Mouse (Mus musculus): ENCODE data around the gene Nt5m. TPM values are rescaled to one million over a fixed set of nuclear protein-coding genes. Genes with fewer than 3 reads are reported as not detected.
"Not testable (repeated sequence)": the region's sequence is repeated elsewhere in the genome, so short reads cannot be mapped to it uniquely, and the experiment has no call there.

The Nt5m gene
- polyA plus RNA-seq, 1 experiment from 2014 or later: 37.1 TPM

- 85% methylated on average over 6 of the region's 6 CpGs for WGBS
- Histone ChIP-seq H3K36me3 (replicated peaks; ENCODE audit: control insufficient read depth, insufficient read depth, low read depth, low read length) (peaks cover 14% of the 10 kb centered on the region), H3K9ac (replicated peaks; ENCODE audit: low read length) (no peak overlapping the region), H3K4me2 (ENCODE audit: low read depth, low read length) (no peak overlapping the region), H3K4me3 (ENCODE audit: low read depth, low read length) (no peak overlapping the region), H3K27me3 (ENCODE audit: control insufficient read depth, insufficient read depth, low read length) (no peaks in the 10 kb centered on the region), H3K4me1 (ENCODE audit: control insufficient read depth, insufficient read depth, low read length) (no peaks in the 10 kb centered on the region), H3K9me3 (replicated peaks; ENCODE audit: control insufficient read depth, low read length) (no peaks in the 10 kb centered on the region), H3K27ac (replicated peaks; ENCODE audit: low read depth, low read length) (no peak overlapping the region)
- DNase-seq (ENCODE audit: low spot score) (no peak), ATAC-seq (replicated peaks; ENCODE audit: insufficient number of reproducible peaks, low FRiP score, low TSS enrichment, low read depth) (no peak)
These were observed 24.3 kb upstream of the Nt5m start for GRCm38 (mm10) chr11:59814936-59815335.

- no peaks in the 10 kb centered on the region for H3K4me1 ChIP-seq (ENCODE audit: control insufficient read depth, insufficient read depth, low read length)
- peaks cover 19% of the 10 kb centered on the region for H3K36me3 ChIP-seq (replicated peaks; ENCODE audit: control insufficient read depth, insufficient read depth, low read depth, low read length)
- no peak overlapping the region for H3K4me2 ChIP-seq (ENCODE audit: low read depth, low read length)
- no peaks in the 10 kb centered on the region for H3K9me3 ChIP-seq (replicated peaks; ENCODE audit: control insufficient read depth, low read length)
- ATAC-seq (replicated peaks; ENCODE audit: insufficient number of reproducible peaks, low FRiP score, low TSS enrichment, low read depth) (no peak), DNase-seq (ENCODE audit: low spot score) (no peak)
- H3K9ac ChIP-seq (replicated peaks; ENCODE audit: low read length): no peak overlapping the region
- no peak overlapping the region for H3K27ac ChIP-seq (replicated peaks; ENCODE audit: low read depth, low read length)
- no peaks in the 10 kb centered on the region for H3K27me3 ChIP-seq (ENCODE audit: control insufficient read depth, insufficient read depth, low read length)
- H3K4me3 ChIP-seq (ENCODE audit: low read depth, low read length): no peak overlapping the region
- WGBS: 85% methylated on average over 6 of the region's 6 CpGs
These were observed 23.7 kb upstream of the Nt5m start for GRCm38 (mm10) chr11:59815482-59816065.

GRCm38 (mm10) chr11:59817916-59818315 lies 21.3 kb upstream of the Nt5m start:
- no peak for DNase-seq (ENCODE audit: low spot score)
- Histone ChIP-seq H3K4me3 (ENCODE audit: low read depth, low read length) (no peak overlapping the region), H3K9ac (replicated peaks; ENCODE audit: low read length) (no peak overlapping the region), H3K36me3 (replicated peaks; ENCODE audit: control insufficient read depth, insufficient read depth, low read depth, low read length) (peaks cover 19% of the 10 kb centered on the region), H3K27me3 (ENCODE audit: control insufficient read depth, insufficient read depth, low read length) (no peaks in the 10 kb centered on the region), H3K4me2 (ENCODE audit: low read depth, low read length) (no peak overlapping the region), H3K9me3 (replicated peaks; ENCODE audit: control insufficient read depth, low read length) (no peaks in the 10 kb centered on the region), H3K27ac (replicated peaks; ENCODE audit: low read depth, low read length) (no peak overlapping the region), H3K4me1 (ENCODE audit: control insufficient read depth, insufficient read depth, low read length) (no peaks in the 10 kb centered on the region)
- 94% methylated on average over 3 of the region's 3 CpGs for WGBS
- no peak for ATAC-seq (replicated peaks; ENCODE audit: insufficient number of reproducible peaks, low FRiP score, low TSS enrichment, low read depth)

- H3K27ac ChIP-seq (replicated peaks; ENCODE audit: low read depth, low read length): no peak overlapping the region
- ATAC-seq (replicated peaks; ENCODE audit: insufficient number of reproducible peaks, low FRiP score, low TSS enrichment, low read depth) (no peak), DNase-seq (ENCODE audit: low spot score) (no peak)
- peaks cover 27% of the 10 kb centered on the region for H3K36me3 ChIP-seq (replicated peaks; ENCODE audit: control insufficient read depth, insufficient read depth, low read depth, low read length)
- 90% methylated on average over 3 of the region's 3 CpGs for WGBS
- no peaks in the 10 kb centered on the region for H3K9me3 ChIP-seq (replicated peaks; ENCODE audit: control insufficient read depth, low read length)
- H3K4me2 ChIP-seq (ENCODE audit: low read depth, low read length): no peak overlapping the region
- H3K27me3 ChIP-seq (ENCODE audit: control insufficient read depth, insufficient read depth, low read length): no peaks in the 10 kb centered on the region
- no peaks in the 10 kb centered on the region for H3K4me1 ChIP-seq (ENCODE audit: control insufficient read depth, insufficient read depth, low read length)
- H3K4me3 ChIP-seq (ENCODE audit: low read depth, low read length): no peak overlapping the region
- H3K9ac ChIP-seq (replicated peaks; ENCODE audit: low read length): no peak overlapping the region
These were observed 17.6 kb upstream of the Nt5m start for GRCm38 (mm10) chr11:59821625-59822024.

GRCm38 (mm10) chr11:59837789-59838188 lies 1.5 kb upstream of the Nt5m start:
- H3K9ac ChIP-seq (replicated peaks; ENCODE audit: low read length); H3K4me2 ChIP-seq (ENCODE audit: low read depth, low read length); H3K36me3 ChIP-seq (replicated peaks; ENCODE audit: control insufficient read depth, insufficient read depth, low read depth, low read length); ATAC-seq (replicated peaks; ENCODE audit: insufficient number of reproducible peaks, low FRiP score, low TSS enrichment, low read depth); DNase-seq (ENCODE audit: low spot score); H3K27me3 ChIP-seq (ENCODE audit: control insufficient read depth, insufficient read depth, low read length); H3K9me3 ChIP-seq (replicated peaks; ENCODE audit: control insufficient read depth, low read length); H3K4me1 ChIP-seq (ENCODE audit: control insufficient read depth, insufficient read depth, low read length); H3K27ac ChIP-seq (replicated peaks; ENCODE audit: low read depth, low read length); H3K4me3 ChIP-seq (ENCODE audit: low read depth, low read length): not testable (repeated sequence)
- WGBS: no CpG with 5 or more reads among the region's 1 CpGs

- Histone ChIP-seq H3K27ac (replicated peaks; ENCODE audit: low read depth, low read length) (no peak overlapping the region), H3K9ac (replicated peaks; ENCODE audit: low read length) (peak overlapping the region; percentile 14; the same call in 1 of the 2 replicates)
- 60% methylated on average over 4 of the region's 4 CpGs for WGBS
These were observed 821 bp upstream of the Nt5m start for GRCm38 (mm10) chr11:59838426-59838825.

GRCm38 (mm10) chr11:59839459-59840126 lies 346 bp downstream of the Nt5m start, which contains the start of gene Cops3:
Gene Cops3, minus strand, starts transcription at chr11:59839838.
- DNase-seq (ENCODE audit: low spot score) (peak; percentile 99), ATAC-seq (replicated peaks; ENCODE audit: insufficient number of reproducible peaks, low FRiP score, low TSS enrichment, low read depth) (peak; percentile 94)
- peak within 1 kb of the TSS; percentile 64 for H3K4me2 ChIP-seq (ENCODE audit: low read depth, low read length)
- no peaks in the 10 kb centered on the region for H3K27me3 ChIP-seq (ENCODE audit: control insufficient read depth, insufficient read depth, low read length)
- peak within 1 kb of the TSS; percentile 93 for H3K9ac ChIP-seq (replicated peaks; ENCODE audit: low read length)
- 1% methylated on average over 33 of the region's 43 CpGs for WGBS
- no peaks in the 10 kb centered on the region for H3K36me3 ChIP-seq (replicated peaks; ENCODE audit: control insufficient read depth, insufficient read depth, low read depth, low read length)
- H3K4me3 ChIP-seq (ENCODE audit: low read depth, low read length): peak within 1 kb of the TSS; percentile 84
- H3K9me3 ChIP-seq (replicated peaks; ENCODE audit: control insufficient read depth, low read length): no peaks in the 10 kb centered on the region
- H3K27ac ChIP-seq (replicated peaks; ENCODE audit: low read depth, low read length): peak within 1 kb of the TSS; percentile 92
- no peaks in the 10 kb centered on the region for H3K4me1 ChIP-seq (ENCODE audit: control insufficient read depth, insufficient read depth, low read length)

More at GRCm38 (mm10) chr11:59838426-59838825, 821 bp upstream of the Nt5m start:
- Histone ChIP-seq H3K36me3 (replicated peaks; ENCODE audit: control insufficient read depth, insufficient read depth, low read depth, low read length) (no peaks in the 10 kb centered on the region), H3K4me3 (ENCODE audit: low read depth, low read length) (peak overlapping the region; percentile 84), H3K4me2 (ENCODE audit: low read depth, low read length) (peak overlapping the region; percentile 64), H3K27me3 (ENCODE audit: control insufficient read depth, insufficient read depth, low read length) (no peaks in the 10 kb centered on the region), H3K9me3 (replicated peaks; ENCODE audit: control insufficient read depth, low read length) (no peaks in the 10 kb centered on the region), H3K4me1 (ENCODE audit: control insufficient read depth, insufficient read depth, low read length) (no peaks in the 10 kb centered on the region)
- ATAC-seq (replicated peaks; ENCODE audit: insufficient number of reproducible peaks, low FRiP score, low TSS enrichment, low read depth): no peak
- DNase-seq (ENCODE audit: low spot score): no peak

GRCm38 (mm10) chr11:59846311-59846710 lies 7.1 kb downstream of the Nt5m start:
- Histone ChIP-seq H3K27me3 (ENCODE audit: control insufficient read depth, insufficient read depth, low read length) (no peaks in the 10 kb centered on the region), H3K4me2 (ENCODE audit: low read depth, low read length) (no peak overlapping the region), H3K4me3 (ENCODE audit: low read depth, low read length) (no peak overlapping the region), H3K4me1 (ENCODE audit: control insufficient read depth, insufficient read depth, low read length) (no peaks in the 10 kb centered on the region; the same call in 1 of the 2 replicates), H3K9ac (replicated peaks; ENCODE audit: low read length) (no peak overlapping the region), H3K9me3 (replicated peaks; ENCODE audit: control insufficient read depth, low read length) (no peaks in the 10 kb centered on the region), H3K36me3 (replicated peaks; ENCODE audit: control insufficient read depth, insufficient read depth, low read depth, low read length) (no peaks in the 10 kb centered on the region), H3K27ac (replicated peaks; ENCODE audit: low read depth, low read length) (no peak overlapping the region)
- WGBS: 95% methylated on average over 11 of the region's 11 CpGs
- ATAC-seq (replicated peaks; ENCODE audit: insufficient number of reproducible peaks, low FRiP score, low TSS enrichment, low read depth) (no peak), DNase-seq (ENCODE audit: low spot score) (no peak)

Measured in embryonic facial prominence, embryonic 11.5 days (tissue).